In the genomic region with DNA sequence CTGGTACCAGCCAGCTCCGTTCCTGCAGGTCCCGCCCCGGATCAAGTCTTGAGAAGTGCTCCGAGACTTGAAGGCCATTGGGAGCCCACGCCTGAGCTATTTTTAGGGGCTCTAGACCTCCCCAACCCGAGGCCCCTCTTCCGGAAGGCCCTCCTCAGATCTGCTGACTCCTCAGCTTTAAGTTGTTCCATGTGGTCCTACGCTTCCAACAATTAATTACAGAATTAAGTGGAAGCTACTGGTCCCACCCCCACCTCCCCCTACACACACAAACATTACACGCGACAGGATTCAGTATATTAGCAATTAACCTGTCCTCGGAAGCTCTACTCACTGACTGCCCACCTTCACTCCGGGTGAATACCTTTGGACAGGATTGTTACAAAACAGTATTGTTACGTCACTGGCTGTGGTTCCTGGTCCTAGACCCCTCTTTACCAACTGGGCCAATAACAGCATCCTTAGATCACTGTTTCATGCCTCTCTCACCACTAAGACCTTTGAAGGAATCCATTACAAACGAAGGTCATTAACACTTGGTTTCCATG, we compare ENCODE assay signal across 8 mouse cellular contexts. TPM values are rescaled to one million over a fixed set of nuclear protein-coding genes. Genes with fewer than 3 reads are reported as not detected.
DNase-seq lines count a peak whose midpoint lies in the region; ATAC-seq and TF ChIP-seq lines count a peak whose summit lies in the region.

No protein-coding gene starts in this region.

- WGBS in liver, embryonic 12.5 days (ENCODE audit: insufficient replicate concordance) = 22% methylated on average over 14 of the region's 14 CpGs

- H3K9me3 ChIP-seq in liver, embryonic 12.5 days (replicated peaks) = no peaks in the 10 kb centered on the region

- H3K4me1 ChIP-seq in testis, adult 2 months (ENCODE audit: control insufficient read depth, insufficient read depth, low read length) = no peaks in the 10 kb centered on the region
- peaks cover 11% of the 10 kb centered on the region for H3K4me1 ChIP-seq in liver, embryonic 12.5 days

- H3K27me3 ChIP-seq in testis, adult 2 months (ENCODE audit: control insufficient read depth, insufficient read depth, low read length) = no peaks in the 10 kb centered on the region
- peaks cover 4% of the 10 kb centered on the region for H3K27me3 ChIP-seq in liver, embryonic 12.5 days (replicated peaks)

- no peak for TF ChIP-seq POLR2A in testis, adult 2 months (IDR thresholded peaks at IDR 0.05; ENCODE audit: control insufficient read depth, low read depth, low read length)

- no peak for TF ChIP-seq CTCF in testis, adult 2 months (IDR thresholded peaks at IDR 0.05; ENCODE audit: control insufficient read depth, insufficient read depth, insufficient replicate concordance, low read depth, low read length)

- H3K4me3 ChIP-seq in testis, adult 2 months (ENCODE audit: control insufficient read depth, low read depth, low read length) = peak overlapping the region; percentile 96
- peak overlapping the region; percentile 68 for H3K4me3 ChIP-seq in liver, embryonic 12.5 days

- H3K4me2 ChIP-seq in liver, embryonic 12.5 days = peak overlapping the region; percentile 72

- peak overlapping the region; percentile 76 for H3K9ac ChIP-seq in liver, embryonic 12.5 days

- peak overlapping the region; percentile 83 for H3K27ac ChIP-seq in testis, adult 2 months (ENCODE audit: control insufficient read depth, insufficient read depth, low read depth, low read length)
- H3K27ac ChIP-seq in liver, embryonic 12.5 days = peak overlapping the region; percentile 79; the same call in 1 of the 2 replicates

- H3K36me3 ChIP-seq in testis, adult 2 months (ENCODE audit: control insufficient read depth, insufficient read depth, low read length) = no peaks in the 10 kb centered on the region
- H3K36me3 ChIP-seq in liver, embryonic 12.5 days = no peaks in the 10 kb centered on the region

- ATAC-seq in cerebellum, adult (ENCODE audit: insufficient number of reproducible peaks, low FRiP score, low TSS enrichment) = peak; percentile 26
- ATAC-seq in liver, embryonic 12.5 days = no peak
- no peak for ATAC-seq in monocyte, adult 5-6 weeks (replicated peaks; ENCODE audit: insufficient number of reproducible peaks, low FRiP score, low TSS enrichment, poor library complexity, severe bottlenecking)

- no peak for DNase-seq in cerebellum, postnatal 14 days
- DNase-seq in testis, postnatal 10 days (ENCODE audit: low spot score) = no peak
- DNase-seq in adrenal gland, adult (ENCODE audit: inconsistent age in 2 of 2, low spot score in 1 of 2) = no peak
- DNase-seq in urinary bladder, postnatal 25 days (ENCODE audit: low spot score) = no peak

RNA-seq across cellular contexts. Expression of a gene that starts 0.4 kb away (rescaled TPM):
- polyA plus RNA-seq in testis, adult 2 months (2012; rRNA removed) = 36.4 and 43.0 TPM in 2 replicates
- polyA plus RNA-seq in liver, embryonic 12.5 days (2016; fragmentation: Nextera tagmentation; extraction: Ambion mirVana) = 48.4 and 48.5 TPM in 2 replicates
- total RNA-seq in monocyte, adult 5-6 weeks (2017) = 21.0 to 28.3 TPM (median 22.1 TPM) in 3 replicates
